Mouse (Mus musculus) gastrocnemius, postnatal 36 days (tissue): ENCODE data around the gene Cmip. TPM values are rescaled to one million over a fixed set of nuclear protein-coding genes. Genes with fewer than 3 reads are reported as not detected.

ENCODE experiments used
- DNase-seq, 2 experiments: peaks; one replicate each; pipeline ENCODE4 v3.0.0; 2022
- intact Hi-C: fragments of 180-260 bp; cut with DNase I; formaldehyde crosslinking; loops from one replicate; pipeline ENCODE4 v1.15.1; 2025
- total RNA-seq, 2 experiments: library from RNA; stranded (reverse); gene quantifications; 2 replicates each; pipeline ENCODE4 v1.2.3; 2021

Gene Cmip
- total RNA-seq, 2 experiments from 2014 or later = 7.4 to 9.6 TPM

DNA sequence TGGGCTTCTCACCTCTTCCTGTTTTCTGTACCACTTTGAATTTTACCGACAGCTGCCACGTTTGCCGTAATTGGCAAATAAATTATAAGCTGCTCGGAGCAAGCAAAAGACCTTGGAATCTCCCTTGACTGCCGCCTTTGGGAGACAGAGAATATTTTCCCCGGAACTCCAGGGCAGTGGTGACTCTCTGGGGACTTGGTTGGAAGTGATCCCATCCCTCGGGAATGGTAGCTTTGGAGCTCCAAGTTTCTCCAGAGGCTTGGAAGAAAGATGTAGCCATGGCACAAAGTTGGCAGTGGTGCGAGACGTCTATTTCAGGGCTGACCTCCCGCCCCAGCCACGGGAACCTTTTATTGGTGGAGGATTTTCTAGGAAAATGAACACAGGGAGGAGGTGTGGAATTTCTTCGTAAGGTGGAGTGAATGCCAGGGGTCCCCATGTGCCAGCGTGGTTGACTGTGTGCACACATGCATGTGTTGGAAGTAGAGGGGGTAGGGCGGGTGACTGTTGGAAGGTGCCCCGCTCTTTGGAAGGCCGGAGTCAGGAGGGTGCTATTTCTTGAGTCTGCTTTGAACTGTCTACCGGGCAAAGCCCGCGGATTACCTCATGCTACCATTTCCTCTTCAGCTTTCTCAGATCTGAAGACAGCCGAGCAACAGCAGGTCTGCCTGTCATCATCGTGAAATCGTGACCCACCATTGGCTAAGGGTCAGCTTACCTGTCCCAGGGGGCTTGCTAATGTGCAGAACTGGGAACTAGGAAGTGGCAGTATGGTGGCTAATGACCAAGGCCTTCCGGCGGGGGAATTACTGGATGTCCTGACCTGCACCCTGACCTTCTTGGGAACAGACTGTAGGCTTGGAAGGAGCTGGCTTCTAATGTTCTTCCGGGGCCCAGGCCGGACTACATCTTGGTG, 62.3 kb downstream of the Cmip start:
- intact Hi-C loops = no loop called here
- no peak for DNase-seq

DNA sequence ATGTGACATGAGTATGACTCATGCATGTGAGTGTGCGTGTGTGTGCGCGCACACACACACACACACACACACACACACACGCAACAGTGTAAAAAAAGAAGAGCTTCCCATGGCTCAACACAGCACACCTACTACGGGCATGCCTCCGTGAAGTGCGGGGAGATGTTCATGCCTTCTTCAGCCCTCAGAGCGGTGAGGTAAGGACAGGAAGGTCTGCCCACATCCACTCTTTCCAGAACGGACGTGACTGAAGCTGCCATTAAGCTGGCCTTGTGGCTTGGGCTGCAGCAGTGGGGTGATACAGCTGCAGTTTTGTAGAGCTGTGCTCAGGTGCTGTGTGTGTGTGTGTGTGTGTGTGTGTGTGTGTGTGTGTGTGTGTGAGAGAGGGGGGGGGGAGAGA, 63.8 kb downstream of the Cmip start:
- intact Hi-C loops = no loop called here
- no peak for DNase-seq

DNA sequence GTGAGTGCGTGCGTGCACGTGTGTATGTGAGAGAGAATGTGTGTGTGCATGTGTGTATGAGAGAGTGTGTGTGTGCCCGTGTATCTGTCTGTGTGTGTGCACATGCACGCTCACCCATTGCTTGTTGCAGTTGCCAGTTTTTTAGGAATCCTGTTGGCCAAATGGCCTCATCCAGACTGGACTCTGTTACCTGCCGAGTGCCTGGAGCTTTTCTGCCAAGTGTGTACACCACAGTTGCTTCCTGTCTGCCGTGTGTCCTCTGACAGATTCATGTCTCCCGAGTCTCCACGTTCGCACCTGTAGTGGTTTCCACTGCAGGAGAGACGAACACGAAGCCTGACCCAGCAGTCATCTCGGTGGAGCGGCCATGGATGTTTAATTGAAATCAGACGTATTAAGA, 64.4 kb downstream of the Cmip start:
- DNase-seq = no peak
- intact Hi-C loops = no loop called here

DNA sequence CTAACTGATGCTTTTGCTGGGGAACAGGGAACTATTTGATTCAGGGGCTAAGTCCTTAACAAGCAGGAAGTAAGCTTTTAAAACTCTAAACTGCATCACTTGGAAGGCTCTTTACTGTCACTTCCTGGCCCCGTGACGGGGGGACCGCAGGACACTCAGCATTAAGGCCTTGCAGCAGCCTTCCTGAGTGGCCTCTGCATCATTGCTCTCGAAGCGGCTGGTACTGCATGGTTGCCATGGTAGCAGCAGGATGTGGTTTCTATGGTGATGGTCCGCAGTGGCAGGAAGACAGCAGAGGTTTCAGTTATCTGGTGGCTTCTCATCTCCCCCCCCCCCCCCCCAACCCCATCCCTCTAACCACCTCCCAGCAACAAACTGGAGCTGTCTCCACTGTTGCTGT, 65.2 kb downstream of the Cmip start:
- intact Hi-C loops = no loop called here

DNA sequence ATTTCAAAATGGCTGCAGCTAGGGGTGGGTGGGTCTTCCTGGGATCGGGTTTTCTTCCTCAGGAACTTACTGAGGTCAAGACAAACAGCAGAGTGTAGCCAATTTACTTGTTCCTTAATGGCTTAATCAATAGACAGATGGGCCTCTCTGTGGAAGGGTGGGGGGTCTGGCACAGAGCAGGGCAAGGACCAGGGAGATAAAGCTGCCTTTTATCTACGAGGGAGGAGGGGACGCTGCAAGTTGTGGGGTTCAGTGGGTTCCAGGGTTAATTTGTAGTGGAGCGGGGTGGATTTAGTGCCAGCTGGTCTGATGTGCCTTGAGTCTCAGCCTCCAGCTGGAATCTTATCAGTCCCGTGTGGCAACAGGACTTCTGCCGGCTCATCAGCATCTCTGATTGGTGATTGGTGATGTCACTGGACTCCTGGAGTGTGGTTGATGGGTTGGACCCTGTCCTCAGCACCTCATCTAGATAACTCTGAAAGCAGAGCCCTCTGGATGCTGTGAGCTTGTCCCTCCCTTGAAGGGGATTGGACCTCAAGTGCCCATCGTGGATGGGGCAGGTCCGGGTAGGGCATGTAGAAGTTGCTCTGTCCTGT, 65.9 kb downstream of the Cmip start:
- intact Hi-C loops = no loop called here
- no peak for DNase-seq

More for the DNA sequence above, 65.2 kb downstream of the Cmip start:
- no peak for DNase-seq

DNA sequence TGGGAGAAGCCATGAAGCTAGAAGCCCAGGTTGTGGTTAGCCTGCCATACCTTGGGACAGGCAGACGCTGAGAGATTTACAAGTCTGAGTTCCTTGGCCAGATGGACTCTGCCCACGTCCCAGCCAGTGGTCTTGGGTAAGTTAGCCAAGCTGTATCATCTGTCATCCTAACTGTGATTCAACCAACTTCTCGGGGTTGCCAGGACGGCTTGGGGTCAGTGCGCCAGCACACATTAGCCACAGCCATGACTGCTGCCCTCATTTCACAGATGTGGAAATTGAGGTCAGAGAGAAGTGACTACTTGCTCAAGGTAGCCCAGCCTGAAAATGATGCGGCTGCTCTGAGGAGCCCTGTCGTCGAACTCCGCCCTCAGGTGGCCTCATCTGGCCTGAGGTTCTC, 68.0 kb downstream of the Cmip start:
- no peak for DNase-seq

DNA sequence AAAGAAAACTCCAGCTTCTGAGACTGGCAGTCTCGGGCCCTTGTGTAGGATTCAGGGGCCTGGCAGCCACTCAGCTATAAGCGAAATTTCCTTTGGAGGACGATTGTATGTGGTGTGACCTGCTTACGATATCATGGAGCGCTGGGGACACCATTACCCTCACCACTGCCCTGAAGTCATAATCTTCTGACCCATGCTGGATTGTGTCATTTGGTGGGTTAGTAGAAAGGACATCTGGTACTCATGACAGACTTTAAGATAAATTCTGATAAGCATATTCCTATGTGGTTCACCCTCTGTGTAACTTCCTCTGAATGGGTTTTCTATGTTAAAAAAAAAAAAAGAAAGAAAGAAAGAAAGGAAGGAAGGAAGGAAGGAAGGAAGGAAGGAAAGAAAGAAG, 69.9 kb downstream of the Cmip start:
- intact Hi-C loops = no loop called here
- DNase-seq = no peak

More for the DNA sequence above, 68.0 kb downstream of the Cmip start:
- intact Hi-C loops = no loop called here

DNA sequence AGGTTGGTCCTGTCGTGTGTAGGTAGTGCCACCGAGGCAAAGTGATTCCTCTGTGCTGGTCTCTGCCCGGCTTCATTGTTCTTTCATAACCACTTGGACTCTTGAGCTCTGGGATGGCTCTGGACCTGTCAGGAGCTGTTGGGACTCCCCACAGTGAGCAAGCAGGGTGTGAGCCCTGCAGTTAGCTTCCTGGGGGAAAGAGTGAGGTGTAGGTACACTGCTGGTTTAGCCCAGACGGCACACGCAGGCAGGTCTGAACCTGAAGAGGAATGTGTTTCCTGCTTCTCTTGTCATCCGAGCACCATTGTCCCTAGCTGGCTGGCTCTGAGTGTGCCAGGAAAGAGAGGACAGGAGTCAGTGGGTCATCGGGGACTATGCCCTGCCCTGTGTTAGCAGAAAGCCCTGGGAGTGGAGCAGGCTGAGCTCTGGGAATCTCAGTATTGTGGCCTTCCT, 70.5 kb downstream of the Cmip start:
- DNase-seq = no peak
- intact Hi-C loops = no loop called here

DNA sequence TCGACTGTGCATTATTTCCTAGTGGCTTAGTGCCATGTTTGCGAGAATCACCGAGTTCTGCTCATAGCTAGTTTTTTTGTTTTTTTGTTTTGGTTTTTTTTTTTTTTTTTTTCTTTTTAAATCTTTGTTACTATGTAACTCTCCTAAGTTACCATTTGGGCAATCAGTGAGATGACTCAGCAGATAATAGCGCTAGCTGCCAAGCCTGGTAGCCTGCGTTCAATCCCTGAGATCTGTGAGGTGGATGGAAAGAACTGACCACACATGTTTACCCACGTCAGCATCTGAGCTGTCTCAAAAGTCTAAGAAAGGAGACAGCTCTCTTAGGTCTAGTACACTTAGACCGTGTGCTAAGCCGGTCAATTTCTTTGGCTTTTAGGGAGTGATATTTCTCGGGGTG, 71.9 kb downstream of the Cmip start:
- no peak for DNase-seq
- intact Hi-C loops = no loop called here

DNA sequence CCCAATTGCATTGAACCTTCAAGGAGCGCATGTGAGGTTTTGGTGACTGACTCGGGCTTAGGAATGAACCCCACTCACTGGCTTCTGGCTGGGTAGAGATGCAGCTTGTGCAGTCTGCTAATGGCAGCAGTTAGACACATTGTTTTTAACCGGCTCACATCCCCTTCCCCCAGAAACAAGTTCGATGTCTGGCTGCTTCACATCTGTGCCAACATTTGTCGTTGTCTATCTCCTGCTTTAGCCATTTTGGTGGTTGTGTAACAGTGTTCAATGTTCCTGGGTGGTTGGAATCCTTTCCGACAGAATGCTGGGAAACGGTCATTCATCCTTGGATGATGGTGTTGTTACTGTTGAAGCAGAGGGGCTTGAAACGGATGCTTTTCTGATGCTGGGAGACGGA, 72.3 kb downstream of the Cmip start:
- intact Hi-C loops = no loop called here
- no peak for DNase-seq

DNA sequence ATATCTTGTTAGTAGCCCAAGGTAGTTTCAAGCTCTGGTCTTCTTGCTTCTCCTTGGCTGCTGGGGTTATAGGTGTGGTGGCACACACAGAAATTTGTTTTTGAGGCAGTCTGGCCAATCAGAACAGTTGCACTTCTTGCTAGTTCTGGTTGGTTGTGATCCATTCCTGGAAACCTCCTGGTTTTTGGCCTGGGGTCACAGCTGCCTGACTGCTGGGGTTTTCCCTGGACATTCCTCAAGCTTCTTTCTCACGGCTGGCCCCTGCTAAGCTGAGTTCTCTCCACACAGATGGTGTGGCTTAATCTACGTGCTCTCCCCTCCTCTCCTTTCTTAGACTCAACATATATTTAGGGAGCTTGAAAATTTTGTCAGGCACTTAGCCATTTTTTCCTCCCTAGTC, 73.0 kb downstream of the Cmip start:
- DNase-seq = no peak
- intact Hi-C loops = no loop called here

DNA sequence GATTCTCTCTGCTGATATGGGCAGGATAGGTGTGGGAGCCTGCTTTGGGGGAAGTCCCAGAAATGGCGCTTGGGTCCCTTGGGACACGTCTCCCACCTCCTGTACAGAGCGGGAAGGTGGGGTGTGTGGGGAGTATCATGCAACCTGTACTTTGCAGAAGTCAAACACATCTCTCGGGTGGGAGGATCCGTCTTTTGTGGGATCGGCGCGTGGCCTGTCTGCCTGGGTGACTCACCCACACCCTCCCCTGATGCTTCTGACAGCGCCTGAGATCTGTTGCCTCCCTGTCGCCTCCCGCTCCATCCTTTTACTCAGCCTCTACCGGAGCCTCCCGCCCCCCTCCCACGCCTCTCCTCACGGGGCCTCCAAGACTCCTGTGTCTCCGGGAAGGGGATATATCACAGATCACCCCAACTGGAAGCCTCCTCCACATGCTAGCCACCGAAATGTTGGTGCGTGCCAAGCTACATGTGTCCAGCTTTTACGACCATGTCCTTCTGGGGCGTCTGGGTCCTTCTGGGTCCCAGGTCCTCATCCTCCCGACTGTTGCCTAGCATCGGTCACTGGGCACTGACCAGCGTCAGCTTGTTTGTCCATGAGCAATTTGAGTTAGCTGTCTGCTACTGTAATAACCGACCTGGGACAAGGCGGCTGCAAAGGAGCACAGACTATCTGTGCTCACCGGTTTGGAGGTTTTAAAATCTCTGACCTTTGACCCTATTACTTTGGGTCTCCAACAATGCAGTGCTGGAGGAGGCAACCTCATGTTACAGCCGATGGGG, 75.6 kb downstream of the Cmip start:
- no peak for DNase-seq
- intact Hi-C loops = no loop called here

DNA sequence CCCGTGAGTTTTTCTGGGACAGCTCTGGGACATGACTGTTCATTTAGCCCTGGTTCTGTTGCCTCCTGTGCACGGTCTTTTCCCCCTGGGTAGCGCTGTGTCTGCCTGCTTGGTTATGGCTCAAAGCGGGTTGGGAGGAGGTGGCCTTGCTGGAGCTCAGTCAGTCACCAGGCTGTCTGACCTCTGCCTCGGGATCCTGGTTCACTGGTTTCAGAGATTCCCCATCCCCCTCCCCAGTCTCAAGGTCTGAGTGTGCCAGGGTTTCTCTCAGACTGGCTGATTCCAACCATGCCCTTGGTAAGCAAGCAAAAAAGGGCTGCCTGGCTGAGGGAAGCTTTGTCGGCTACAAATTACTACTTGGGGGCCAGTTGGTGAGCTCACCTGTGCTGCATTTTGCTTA, 76.8 kb downstream of the Cmip start:
- intact Hi-C loops = no loop called here

DNA sequence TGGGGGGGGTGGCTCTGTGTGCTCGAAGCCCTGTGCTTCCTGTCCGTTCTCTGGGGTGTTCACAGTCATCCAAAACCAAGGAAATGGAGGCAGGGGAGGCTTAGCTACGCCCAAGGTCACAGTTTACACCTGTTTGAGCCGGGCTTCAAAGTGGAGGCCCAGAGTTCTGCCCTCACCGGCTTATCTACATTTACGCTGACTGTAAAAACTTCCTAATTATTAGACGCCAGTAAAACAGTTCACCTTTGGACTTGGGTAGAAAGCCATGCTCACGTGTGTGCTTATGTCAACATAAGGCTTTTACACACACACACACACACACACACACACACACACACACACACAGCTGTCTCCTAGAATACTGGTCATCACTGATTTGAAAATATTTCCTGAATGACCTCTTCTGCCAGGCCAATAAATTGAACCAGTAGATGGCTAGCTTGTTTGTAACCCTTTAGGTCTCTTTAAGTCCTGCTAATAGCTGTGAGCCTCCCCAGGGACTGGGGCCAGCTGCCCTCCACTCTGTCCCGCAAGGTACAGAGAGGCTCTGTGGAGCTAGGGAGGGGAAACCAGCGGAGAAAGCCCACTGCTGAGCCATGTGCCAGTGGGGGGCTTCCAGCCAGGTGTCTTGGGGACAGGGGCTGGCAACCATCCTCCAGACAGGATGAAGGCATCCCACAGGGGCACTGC, 77.3 kb downstream of the Cmip start:
- intact Hi-C loops = no loop called here
- DNase-seq = no peak

More for the DNA sequence above, 76.8 kb downstream of the Cmip start:
- no peak for DNase-seq

DNA sequence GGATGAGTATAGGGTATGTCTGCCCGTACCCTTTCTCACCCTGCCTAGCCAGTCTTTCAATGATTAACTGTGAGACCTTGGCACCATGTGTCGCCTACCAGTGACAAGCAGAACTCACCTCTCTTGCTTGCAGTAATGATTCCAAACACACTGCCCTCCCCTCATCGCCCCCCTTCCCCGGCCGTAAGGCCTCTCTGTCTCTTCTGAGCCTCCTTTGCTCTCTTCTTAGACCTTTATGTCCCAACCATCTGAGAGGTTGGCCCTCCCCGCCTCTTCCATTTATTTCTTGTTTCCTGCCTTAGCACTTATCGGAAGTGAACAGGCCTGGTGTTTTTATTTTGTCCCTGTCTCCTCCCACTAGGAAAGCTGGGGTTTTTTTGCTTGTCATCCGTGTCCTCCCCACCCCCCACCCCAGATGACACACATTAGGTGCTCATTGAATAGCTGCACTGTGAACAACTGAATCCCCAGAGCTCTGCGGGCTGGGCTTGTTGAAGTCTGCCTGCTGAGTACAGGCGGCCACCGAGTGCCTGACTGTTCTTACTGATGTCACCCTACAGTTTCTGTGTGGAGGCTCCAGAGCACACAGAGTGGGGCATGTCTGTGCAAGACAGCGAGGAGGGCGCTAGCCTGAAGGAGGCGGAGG, 78.0 kb downstream of the Cmip start:
- intact Hi-C loops = no loop called here
- no peak for DNase-seq

DNA sequence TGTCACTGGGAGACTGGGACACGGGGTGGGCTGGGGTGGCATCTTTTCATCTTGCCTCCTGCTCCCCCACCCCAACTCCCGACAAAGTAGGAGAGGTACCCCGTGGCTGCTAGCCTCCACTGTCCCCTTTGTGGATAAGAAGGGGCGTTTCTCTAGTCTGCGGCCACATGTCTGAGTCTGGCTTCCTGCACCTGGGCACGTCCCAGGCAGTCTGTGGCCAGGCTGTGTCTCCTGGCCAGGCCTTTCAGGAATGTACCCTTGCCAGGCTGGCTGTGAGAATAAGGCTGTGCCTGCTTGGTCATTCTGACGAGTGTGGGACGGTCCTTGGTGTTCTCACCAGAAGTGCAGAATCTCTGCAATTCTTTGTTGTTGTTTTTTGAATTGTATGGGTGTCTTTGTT, 78.6 kb downstream of the Cmip start:
- DNase-seq = no peak
- intact Hi-C loops = no loop called here

DNA sequence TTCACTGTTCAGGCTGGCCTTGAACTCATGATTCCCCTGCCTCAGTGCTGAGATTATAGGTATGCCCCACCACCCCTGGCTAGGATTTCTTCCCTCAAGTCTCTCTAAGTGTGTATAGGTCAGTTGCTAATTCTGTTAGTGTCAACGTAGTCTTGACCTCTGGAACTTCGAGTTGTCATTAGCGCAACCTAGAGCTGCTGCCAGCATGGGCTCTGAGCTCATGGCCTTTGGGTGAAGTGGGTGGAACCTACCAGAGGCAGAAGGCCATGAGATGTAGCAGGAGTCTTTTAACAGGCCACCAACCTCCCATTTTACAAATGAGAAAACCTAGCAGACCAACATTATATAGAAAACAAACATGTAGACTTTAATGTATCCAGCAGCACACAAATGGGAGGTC, 80.3 kb downstream of the Cmip start:
- intact Hi-C loops = no loop called here
- no peak for DNase-seq

DNA sequence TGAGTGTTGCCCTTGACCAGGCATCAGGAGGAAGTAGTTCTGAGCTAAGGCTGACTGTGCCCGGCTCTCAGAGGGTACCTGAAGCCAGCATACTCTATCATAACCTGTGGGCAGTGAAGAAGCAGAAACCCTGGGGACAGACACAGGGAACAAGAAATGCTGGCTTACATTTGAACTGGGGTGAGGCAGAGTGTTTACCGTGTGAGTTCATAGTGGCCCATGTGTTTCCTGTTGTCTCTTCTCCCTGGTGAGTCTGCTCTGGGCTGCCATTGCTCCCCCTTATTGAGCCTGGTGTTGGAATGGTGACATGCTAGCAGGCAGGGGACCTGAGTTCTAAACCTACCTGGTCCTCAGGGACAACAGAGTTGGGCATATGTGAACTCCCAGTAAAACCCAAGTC, 81.8 kb downstream of the Cmip start:
- intact Hi-C loops = no loop called here
- no peak for DNase-seq

DNA sequence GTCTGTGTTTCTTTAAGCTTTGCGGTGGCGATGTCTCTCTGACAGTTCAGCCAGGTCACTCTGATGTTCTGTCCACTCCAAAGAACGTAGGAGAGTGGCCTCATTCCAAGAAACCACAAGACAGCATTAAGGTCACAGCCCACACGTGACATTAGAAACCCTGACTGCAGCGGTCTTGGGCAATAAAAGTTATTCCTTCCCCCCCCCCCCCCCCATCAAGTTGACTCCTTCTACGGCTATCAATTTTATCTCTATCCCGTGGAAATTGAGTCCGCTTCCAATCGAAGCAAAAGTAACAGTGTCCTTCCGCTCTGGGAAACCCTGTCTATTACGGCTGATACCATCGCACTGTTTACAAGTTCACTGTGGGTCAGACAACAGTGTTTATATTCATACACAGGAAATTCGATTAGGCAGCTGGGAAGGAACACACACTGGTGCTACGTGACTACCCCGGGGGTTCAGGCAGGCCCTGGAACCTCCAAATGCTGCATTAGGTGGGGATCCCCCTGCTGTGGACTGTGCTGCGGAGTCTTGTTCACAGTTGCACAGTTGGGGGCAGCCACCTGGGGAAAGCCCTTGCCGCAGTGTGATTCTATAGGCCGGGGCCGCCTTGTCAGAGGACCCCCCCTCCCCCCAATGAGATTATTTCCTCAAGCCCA, 82.6 kb downstream of the Cmip start:
- intact Hi-C loops = no loop called here
- DNase-seq = no peak
